ENCODE assay signal across 8 mouse cellular contexts in the genomic region with DNA sequence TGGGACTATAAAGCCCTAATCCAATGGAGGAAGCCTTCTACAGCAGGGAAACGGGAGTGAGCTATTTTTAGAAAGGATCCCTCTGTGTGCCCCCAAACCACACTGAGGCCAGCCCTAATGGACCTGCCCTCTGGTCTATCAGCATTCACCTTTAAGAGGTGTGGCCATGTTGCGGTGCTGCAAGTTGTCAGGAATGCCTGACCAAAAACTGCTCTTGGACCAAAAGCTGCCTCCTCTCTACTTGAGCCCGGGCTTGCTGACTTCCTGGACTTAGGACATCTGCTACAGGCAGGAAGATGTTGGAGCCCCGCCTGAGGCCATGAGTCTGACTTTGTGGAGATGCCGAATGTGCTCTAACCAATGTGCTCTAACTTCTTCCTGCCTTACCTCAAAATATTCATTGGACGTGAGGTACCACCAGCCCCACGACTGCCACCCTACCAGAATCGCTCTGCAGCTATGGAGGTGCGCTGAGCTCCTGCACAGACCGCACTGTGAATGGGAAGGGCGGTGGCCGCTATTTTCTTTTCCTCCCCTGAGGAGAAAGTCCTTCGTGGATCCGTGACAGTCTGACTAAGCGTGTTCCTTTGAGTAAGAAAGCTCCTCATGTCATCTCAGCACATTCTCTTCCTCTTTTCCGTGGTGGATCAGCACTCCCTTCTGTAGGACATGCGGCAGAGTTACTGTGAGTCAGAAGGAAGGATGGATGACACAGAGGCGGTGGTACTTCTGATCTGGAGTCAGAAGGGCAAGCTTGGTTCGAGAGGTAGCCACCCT.
DNase-seq lines count a peak whose midpoint lies in the region; ATAC-seq and TF ChIP-seq lines count a peak whose summit lies in the region.

No protein-coding gene starts in this region.

- no peak for TF ChIP-seq EP300 in liver, postnatal 0 days (IDR thresholded peaks at IDR 0.05; ENCODE audit: low read depth)

- H3K4me1 ChIP-seq in liver, postnatal 0 days (ENCODE audit: insufficient read depth): 0 out of 2 replicates have a peak, but pooled peaks cover 6% of the 10 kb centered on the region
- H3K4me1 ChIP-seq in liver, embryonic 11.5 days (replicated peaks; ENCODE audit: control insufficient read depth, insufficient read depth, low read length): peaks cover 13% of the 10 kb centered on the region
- peaks cover 40% of the 10 kb centered on the region for H3K4me1 ChIP-seq in bone marrow macrophage, adult 2 months (ENCODE audit: control insufficient read depth, insufficient read depth, low read length)
- peaks cover 16% of the 10 kb centered on the region for H3K4me1 ChIP-seq in forebrain, embryonic 14.5 days (ENCODE audit: control insufficient read depth, insufficient read depth, low read length)

- H3K36me3 ChIP-seq in liver, postnatal 0 days (replicated peaks; ENCODE audit: insufficient read depth, low read length): no peaks in the 10 kb centered on the region
- H3K36me3 ChIP-seq in liver, embryonic 11.5 days (ENCODE audit: control insufficient read depth, insufficient read depth, low read length): no peaks in the 10 kb centered on the region
- H3K36me3 ChIP-seq in forebrain, embryonic 14.5 days (ENCODE audit: control insufficient read depth, insufficient read depth, low read length): no peaks in the 10 kb centered on the region

- H3K9me3 ChIP-seq in liver, postnatal 0 days (ENCODE audit: low read length): no peaks in the 10 kb centered on the region
- no peaks in the 10 kb centered on the region for H3K9me3 ChIP-seq in liver, embryonic 11.5 days (ENCODE audit: control insufficient read depth, low read length)
- H3K9me3 ChIP-seq in forebrain, embryonic 14.5 days (replicated peaks; ENCODE audit: control insufficient read depth, low read length): no peaks in the 10 kb centered on the region

- ATAC-seq in liver, postnatal 0 days: peak; percentile 38; the same call in 1 of the 2 replicates
- no peak for ATAC-seq in liver, embryonic 11.5 days (replicated peaks; ENCODE audit: low FRiP score)
- ATAC-seq in forebrain, embryonic 14.5 days: no peak

- peak; percentile 34 for DNase-seq in gastrocnemius, adult 2 months
- DNase-seq in gastrocnemius, postnatal 4 days (ENCODE audit: low spot score in 2 of 2): no peak
- DNase-seq in liver, postnatal 0 days: no peak
- no peak for DNase-seq in liver, embryonic 11.5 days (ENCODE audit: low spot score)
- peak; percentile 45 to 51 for DNase-seq in heart, postnatal 10 days
- no peak for DNase-seq in spleen, postnatal 4 days (ENCODE audit: low spot score in 2 of 2)
- no peak for DNase-seq in forebrain, embryonic 14.5 days (ENCODE audit: low spot score)

- H3K4me2 ChIP-seq in liver, postnatal 0 days (ENCODE audit: low read depth, low read length): no peak overlapping the region
- H3K4me2 ChIP-seq in liver, embryonic 11.5 days: no peak overlapping the region
- H3K4me2 ChIP-seq in forebrain, embryonic 14.5 days (ENCODE audit: low read length): no peak overlapping the region

- H3K4me3 ChIP-seq in gastrocnemius, adult 2 months: peak overlapping the region; percentile 53
- no peak overlapping the region for H3K4me3 ChIP-seq in liver, postnatal 0 days (ENCODE audit: low read depth, low read length)
- no peak overlapping the region for H3K4me3 ChIP-seq in liver, embryonic 11.5 days (ENCODE audit: low read depth, low read length)
- peak overlapping the region; percentile 33 for H3K4me3 ChIP-seq in bone marrow macrophage, adult 2 months (ENCODE audit: insufficient read depth, low read length)
- no peak overlapping the region for H3K4me3 ChIP-seq in forebrain, embryonic 14.5 days (ENCODE audit: low read depth, low read length)

- WGBS in liver, postnatal 0 days (ENCODE audit: insufficient replicate concordance): 65% methylated on average over 19 of the region's 19 CpGs
- whole genome bisulfite sequencing in liver, embryonic 11.5 days: 61% methylated on average over 19 of the region's 19 CpGs
- 91% methylated on average over 19 of the region's 19 CpGs for WGBS in forebrain, embryonic 14.5 days

- TF ChIP-seq CTCF in gastrocnemius, adult 2 months (IDR thresholded peaks at IDR 0.05): no peak
- TF ChIP-seq CTCF in liver, postnatal 0 days (IDR thresholded peaks at IDR 0.05; ENCODE audit: low read depth): no peak
- TF ChIP-seq CTCF in bone marrow macrophage, adult 2 months (IDR thresholded peaks at IDR 0.05; ENCODE audit: low read depth, low read length): no peak

- H3K27me3 ChIP-seq in liver, postnatal 0 days (ENCODE audit: insufficient read depth, low read length): no peaks in the 10 kb centered on the region
- no peaks in the 10 kb centered on the region; the same call in 1 of the 2 replicates for H3K27me3 ChIP-seq in liver, embryonic 11.5 days (replicated peaks; ENCODE audit: control insufficient read depth, insufficient read depth, low read length)
- no peaks in the 10 kb centered on the region for H3K27me3 ChIP-seq in forebrain, embryonic 14.5 days (replicated peaks; ENCODE audit: control insufficient read depth, insufficient read depth, low read length)

- no peak overlapping the region for H3K9ac ChIP-seq in liver, postnatal 0 days (replicated peaks)
- no peak overlapping the region for H3K9ac ChIP-seq in liver, embryonic 11.5 days (ENCODE audit: low read depth, low read length)
- no peak overlapping the region for H3K9ac ChIP-seq in forebrain, embryonic 14.5 days (ENCODE audit: low read length)

- TF ChIP-seq POLR2A in bone marrow macrophage, adult 2 months (IDR thresholded peaks at IDR 0.05; ENCODE audit: borderline replicate concordance, low read depth, low read length): no peak

- intact Hi-C loops in gastrocnemius, adult 2 months (cut with DNase I): loop anchor here (2.0 kb wide), 1 partner anchor 227 kb away; no protein-coding TSS in a partner anchor
- intact Hi-C loops in heart, postnatal 10 days (cut with DNase I): no loop called here

- peak overlapping the region; percentile 78 for H3K27ac ChIP-seq in gastrocnemius, adult 2 months
- 0 out of 2 replicates have a peak overlapping the region, but pooled peaks have one; percentile 12 for H3K27ac ChIP-seq in liver, postnatal 0 days (ENCODE audit: low read depth)
- H3K27ac ChIP-seq in liver, embryonic 11.5 days (ENCODE audit: low read depth, low read length): no peak overlapping the region
- H3K27ac ChIP-seq in bone marrow macrophage, adult 2 months (ENCODE audit: insufficient read depth, low read depth, low read length): peak overlapping the region; percentile 88
- H3K27ac ChIP-seq in forebrain, embryonic 14.5 days (ENCODE audit: low read depth, low read length): no peak overlapping the region

Comparison
In these comparisons a context has a peak if more than half of its experiments do, and no peak if none do; other contexts are left out.
1. DNase-seq: peak in gastrocnemius, adult 2 months (single experiment) and heart, postnatal 10 days (2 of 2); none in gastrocnemius, postnatal 4 days (0 of 2), liver, postnatal 0 days (single experiment), liver, embryonic 11.5 days (single experiment), spleen, postnatal 4 days (0 of 2) and forebrain, embryonic 14.5 days (single experiment).
2. H3K27ac ChIP-seq: peak in gastrocnemius, adult 2 months (single experiment), liver, postnatal 0 days (single experiment) and bone marrow macrophage, adult 2 months (single experiment); none in liver, embryonic 11.5 days (single experiment) and forebrain, embryonic 14.5 days (single experiment).
3. H3K4me3 ChIP-seq: peak in gastrocnemius, adult 2 months (single experiment) and bone marrow macrophage, adult 2 months (single experiment); none in liver, postnatal 0 days (single experiment), liver, embryonic 11.5 days (single experiment) and forebrain, embryonic 14.5 days (single experiment).